Comparison of ENCODE assay signal across 10 mouse cellular contexts in genomic region chr12:52832230-52832629, GRCm38 (mm10).
DNase-seq lines count a peak whose midpoint lies in the region; ATAC-seq and TF ChIP-seq lines count a peak whose summit lies in the region.
"Had no signal": no experiment of that assay in that cellular context is flagged by ENCODE, and none has a peak within 500 bp of the region (broad histone marks: within the 10 kb centered on the region; RNA-seq: fewer than 3 reads in every experiment).

No protein-coding gene starts in this region.

- H3K27ac ChIP-seq in embryonic facial prominence, embryonic 11.5 days (replicated peaks; ENCODE audit: low read depth, low read length): no peak overlapping the region
- no peak overlapping the region for H3K27ac ChIP-seq in midbrain, embryonic 14.5 days (replicated peaks; ENCODE audit: low read depth, low read length)
- H3K27ac ChIP-seq in stomach, postnatal 0 days (replicated peaks): no peak overlapping the region
- H3K27ac ChIP-seq: embryonic facial prominence, embryonic 12.5 days had no signal

- no peak overlapping the region for H3K4me2 ChIP-seq in embryonic facial prominence, embryonic 11.5 days (ENCODE audit: low read depth, low read length)
- no peak overlapping the region for H3K4me2 ChIP-seq in midbrain, embryonic 14.5 days (ENCODE audit: low read length)
- H3K4me2 ChIP-seq in stomach, postnatal 0 days (replicated peaks; ENCODE audit: low read depth): 0 out of 2 replicates have a peak overlapping the region, but pooled peaks have one; percentile 25
- H3K4me2 ChIP-seq: embryonic facial prominence, embryonic 12.5 days had no signal

- no peaks in the 10 kb centered on the region for H3K27me3 ChIP-seq in embryonic facial prominence, embryonic 11.5 days (ENCODE audit: control insufficient read depth, insufficient read depth, low read length)
- no peaks in the 10 kb centered on the region for H3K27me3 ChIP-seq in midbrain, embryonic 14.5 days (ENCODE audit: control insufficient read depth, insufficient read depth, low read length)
- H3K27me3 ChIP-seq in stomach, postnatal 0 days (ENCODE audit: control insufficient read depth, insufficient read depth, low read length): no peaks in the 10 kb centered on the region
- H3K27me3 ChIP-seq: embryonic facial prominence, embryonic 12.5 days had no signal

- peak; percentile 95 for TF ChIP-seq CTCF in stomach, postnatal 0 days (IDR thresholded peaks at IDR 0.05; ENCODE audit: low read depth)

- no peak overlapping the region for H3K4me3 ChIP-seq in embryonic facial prominence, embryonic 11.5 days (ENCODE audit: low read depth, low read length)
- no peak overlapping the region for H3K4me3 ChIP-seq in midbrain, embryonic 14.5 days (replicated peaks; ENCODE audit: low read depth, low read length)
- no peak overlapping the region for H3K4me3 ChIP-seq in stomach, postnatal 0 days (ENCODE audit: low read depth, low read length)
- H3K4me3 ChIP-seq: embryonic facial prominence, embryonic 12.5 days; megakaryocyte, embryonic 14.5 days had no signal

- H3K4me1 ChIP-seq in embryonic facial prominence, embryonic 11.5 days (ENCODE audit: control insufficient read depth, insufficient read depth, low read length): peaks cover 7% of the 10 kb centered on the region; the same call in 1 of the 2 replicates
- peaks cover 36% of the 10 kb centered on the region for H3K4me1 ChIP-seq in midbrain, embryonic 14.5 days (ENCODE audit: control insufficient read depth, insufficient read depth, low read length)
- H3K4me1 ChIP-seq in stomach, postnatal 0 days (replicated peaks; ENCODE audit: control insufficient read depth, insufficient read depth): peaks cover 3% of the 10 kb centered on the region; the same call in 1 of the 2 replicates

- no peaks in the 10 kb centered on the region for H3K9me3 ChIP-seq in embryonic facial prominence, embryonic 11.5 days (replicated peaks; ENCODE audit: control insufficient read depth, low read length)
- no peaks in the 10 kb centered on the region for H3K9me3 ChIP-seq in midbrain, embryonic 14.5 days (ENCODE audit: control insufficient read depth, low read length)
- H3K9me3 ChIP-seq in stomach, postnatal 0 days (ENCODE audit: control insufficient read depth, low read length): no peaks in the 10 kb centered on the region
- H3K9me3 ChIP-seq: embryonic facial prominence, embryonic 12.5 days; megakaryocyte, embryonic 14.5 days had no signal

- H3K36me3 ChIP-seq in embryonic facial prominence, embryonic 11.5 days (replicated peaks; ENCODE audit: control insufficient read depth, insufficient read depth, low read depth, low read length): no peaks in the 10 kb centered on the region
- H3K36me3 ChIP-seq in midbrain, embryonic 14.5 days (ENCODE audit: control insufficient read depth, insufficient read depth, low read length): peaks cover 4% of the 10 kb centered on the region; the same call in 1 of the 2 replicates
- no peaks in the 10 kb centered on the region for H3K36me3 ChIP-seq in stomach, postnatal 0 days (ENCODE audit: control insufficient read depth, insufficient read depth, low read length)
- H3K36me3 ChIP-seq: embryonic facial prominence, embryonic 12.5 days had no signal

- intact Hi-C loops in heart, postnatal 36 days (cut with DNase I): loop anchor here (1.0 to 10.0 kb wide), 7 partner anchors 63 to 820 kb away; no protein-coding TSS in a partner anchor

- no peak overlapping the region for H3K9ac ChIP-seq in embryonic facial prominence, embryonic 11.5 days (replicated peaks; ENCODE audit: low read length)
- no peak overlapping the region for H3K9ac ChIP-seq in midbrain, embryonic 14.5 days (replicated peaks; ENCODE audit: low read length)
- no peak overlapping the region for H3K9ac ChIP-seq in stomach, postnatal 0 days (ENCODE audit: low read length)
- H3K9ac ChIP-seq: embryonic facial prominence, embryonic 12.5 days had no signal

- no peak for ATAC-seq in embryonic facial prominence, embryonic 11.5 days (replicated peaks; ENCODE audit: insufficient number of reproducible peaks, low FRiP score, low TSS enrichment, low read depth)
- ATAC-seq in midbrain, embryonic 14.5 days (ENCODE audit: low FRiP score, low TSS enrichment): no peak
- no peak; the same call in 1 of the 2 replicates for ATAC-seq in stomach, postnatal 0 days (ENCODE audit: low FRiP score, low TSS enrichment)

- DNase-seq in kidney, adult 8-10 months: peak; percentile 15 to 58
- no peak for DNase-seq in kidney, adult 11 months
- DNase-seq in adrenal gland, postnatal 4 days (ENCODE audit: low spot score in 2 of 2): peak; percentile 11 to 31
- DNase-seq in embryonic facial prominence, embryonic 11.5 days (ENCODE audit: low spot score): peak; percentile 94
- DNase-seq in heart, postnatal 36 days: peak; percentile 70 to 72
- DNase-seq in left cerebral cortex, adult 11 months (ENCODE audit: low spot score): peak; percentile 63
- DNase-seq in midbrain, embryonic 14.5 days: peak; percentile 96
- DNase-seq in stomach, postnatal 0 days (ENCODE audit: low spot score): peak; percentile 51

- WGBS in embryonic facial prominence, embryonic 11.5 days: 6% methylated on average over 4 of the region's 4 CpGs
- WGBS in midbrain, embryonic 14.5 days: 9% methylated on average over 4 of the region's 4 CpGs
- WGBS in stomach, postnatal 0 days: 3% methylated on average over 4 of the region's 4 CpGs

- no peak for TF ChIP-seq EP300 in stomach, postnatal 0 days (optimal IDR thresholded peaks at IDR 0.05)
